26 mouse cellular contexts compared by ENCODE assay signal in genomic region chr9:29867746-29868145, GRCm38 (mm10).
DNase-seq lines count a peak whose midpoint lies in the region; ATAC-seq lines count a peak whose summit lies in the region.
"Had no signal": no experiment of that assay in that cellular context is flagged by ENCODE, and none has a peak within 500 bp of the region (broad histone marks: within the 10 kb centered on the region; RNA-seq: fewer than 3 reads in every experiment).

No protein-coding gene starts in this region.

- peaks cover 21% of the 10 kb centered on the region for H3K4me1 ChIP-seq in limb, embryonic 11.5 days (ENCODE audit: control insufficient read depth, insufficient read depth, low read length)
- peaks cover 38% of the 10 kb centered on the region for H3K4me1 ChIP-seq in limb, embryonic 10.5 days
- H3K4me1 ChIP-seq in midbrain, embryonic 13.5 days (replicated peaks), result peaks cover 40% of the 10 kb centered on the region
- H3K4me1 ChIP-seq: heart, embryonic 12.5 days; intestine, embryonic 15.5 days; liver, embryonic 13.5 days; stomach, embryonic 15.5 days had no signal

- DNase-seq in limb, embryonic 11.5 days (ENCODE audit: low spot score), result peak; percentile 38
- no peak for DNase-seq in limb, embryonic 10.5 days (ENCODE audit: low spot score)
- peak; percentile 61 for DNase-seq in embryo, embryonic 10 days (ENCODE audit: low spot score)
- peak; percentile 69 for DNase-seq in embryo, embryonic 10.5 days (ENCODE audit: low spot score)
- DNase-seq in forelimb bud, embryonic 11.5 days (ENCODE audit: low read depth, low spot score), result peak; percentile 39
- DNase-seq: adrenal gland, postnatal 25 days; B cell, adult 2 months; cerebellum, adult 11-12 months; cerebellum, postnatal 14 days; heart, adult 2 months; heart, postnatal 4 days; kidney, adult 2 months; kidney, postnatal 10 days; liver, embryonic 13.5 days; lung, adult 18-20 months; lung, postnatal 10 days; right cerebral cortex, postnatal 25 days had no signal

- H3K9ac ChIP-seq in limb, embryonic 11.5 days (ENCODE audit: low read length), result no peak overlapping the region
- no peak overlapping the region for H3K9ac ChIP-seq in midbrain, embryonic 13.5 days (replicated peaks)
- H3K9ac ChIP-seq: heart, embryonic 12.5 days; intestine, embryonic 15.5 days; limb, embryonic 13.5 days; liver, embryonic 13.5 days; stomach, embryonic 15.5 days had no signal

- no peaks in the 10 kb centered on the region for H3K9me3 ChIP-seq in limb, embryonic 11.5 days (ENCODE audit: control insufficient read depth, low read length)
- no peaks in the 10 kb centered on the region for H3K9me3 ChIP-seq in limb, embryonic 10.5 days (replicated peaks)
- no peaks in the 10 kb centered on the region for H3K9me3 ChIP-seq in midbrain, embryonic 13.5 days
- H3K9me3 ChIP-seq: heart, embryonic 12.5 days; intestine, embryonic 15.5 days; limb, embryonic 13.5 days; liver, embryonic 13.5 days; stomach, embryonic 15.5 days had no signal

- no peak overlapping the region for H3K4me3 ChIP-seq in limb, embryonic 11.5 days (ENCODE audit: low read depth, low read length)
- H3K4me3 ChIP-seq in limb, embryonic 10.5 days, result no peak overlapping the region
- H3K4me3 ChIP-seq in midbrain, embryonic 13.5 days (replicated peaks), result no peak overlapping the region
- H3K4me3 ChIP-seq: heart, adult 2 months; heart, embryonic 12.5 days; intestine, embryonic 15.5 days; limb, embryonic 13.5 days; liver, embryonic 13.5 days; myocyte; stomach, embryonic 15.5 days had no signal

- H3K27ac ChIP-seq in limb, embryonic 11.5 days (replicated peaks; ENCODE audit: low read depth, low read length), result no peak overlapping the region
- no peak overlapping the region for H3K27ac ChIP-seq in limb, embryonic 10.5 days
- no peak overlapping the region for H3K27ac ChIP-seq in midbrain, embryonic 13.5 days
- H3K27ac ChIP-seq: heart, adult 2 months; intestine, embryonic 15.5 days; limb, embryonic 13.5 days; liver, embryonic 13.5 days; stomach, embryonic 15.5 days had no signal

- 51% methylated on average over 5 of the region's 5 CpGs for WGBS in limb, embryonic 11.5 days
- 63% methylated on average over 5 of the region's 5 CpGs for WGBS in limb, embryonic 10.5 days
- 86% methylated on average over 5 of the region's 5 CpGs for WGBS in midbrain, embryonic 13.5 days

- H3K36me3 ChIP-seq in limb, embryonic 11.5 days (ENCODE audit: control insufficient read depth, insufficient read depth, low read length), result no peaks in the 10 kb centered on the region
- no peaks in the 10 kb centered on the region for H3K36me3 ChIP-seq in limb, embryonic 10.5 days
- no peaks in the 10 kb centered on the region for H3K36me3 ChIP-seq in midbrain, embryonic 13.5 days
- H3K36me3 ChIP-seq: heart, embryonic 12.5 days; intestine, embryonic 15.5 days; limb, embryonic 13.5 days; liver, embryonic 13.5 days; stomach, embryonic 15.5 days had no signal

- ATAC-seq in limb, embryonic 11.5 days (ENCODE audit: insufficient number of reproducible peaks, low FRiP score, low TSS enrichment, low read depth), result 0 out of 2 replicates have a peak, but pooled peaks have one; percentile 47
- ATAC-seq in midbrain, embryonic 13.5 days, result no peak
- ATAC-seq: forebrain, embryonic 14.5 days; hindbrain, embryonic 16.5 days; intestine, embryonic 15.5 days had no signal

- H3K27me3 ChIP-seq in limb, embryonic 11.5 days (ENCODE audit: control insufficient read depth, insufficient read depth, low read length), result no peaks in the 10 kb centered on the region
- no peaks in the 10 kb centered on the region for H3K27me3 ChIP-seq in limb, embryonic 10.5 days (ENCODE audit: low read depth, poor library complexity, severe bottlenecking)
- H3K27me3 ChIP-seq in midbrain, embryonic 13.5 days, result peaks cover 9% of the 10 kb centered on the region; the same call in 1 of the 2 replicates
- H3K27me3 ChIP-seq: heart, embryonic 12.5 days; intestine, embryonic 15.5 days; limb, embryonic 13.5 days; liver, embryonic 13.5 days; stomach, embryonic 15.5 days had no signal

- H3K4me2 ChIP-seq in limb, embryonic 11.5 days (ENCODE audit: low read depth, severe bottlenecking), result no peak overlapping the region
- no peak overlapping the region for H3K4me2 ChIP-seq in midbrain, embryonic 13.5 days (replicated peaks)
- H3K4me2 ChIP-seq: heart, embryonic 12.5 days; intestine, embryonic 15.5 days; limb, embryonic 13.5 days; liver, embryonic 13.5 days; midbrain, embryonic 11.5 days; stomach, embryonic 15.5 days had no signal
